Mouse (Mus musculus): ENCODE results near the gene Fgfr2. TPM values are rescaled to one million over a fixed set of nuclear protein-coding genes. Genes with fewer than 3 reads are reported as not detected.
A peak's percentile ranks its signal among the peaks of the same experiment; 100 is the strongest.

Gene Fgfr2
- polyA plus RNA-seq, 1 experiment from 2014 or later = 123 TPM

GRCm38 (mm10) chr7:130636274-130636673, 2486.9 kb downstream of the Fgfr2 start:
- H3K4me1 ChIP-seq = peaks cover 29% of the 10 kb centered on the region
- no peak overlapping the region for H3K4me2 ChIP-seq (replicated peaks)
- no peaks in the 10 kb centered on the region for H3K27me3 ChIP-seq
- H3K27ac ChIP-seq = no peak overlapping the region
- no peak overlapping the region for H3K4me3 ChIP-seq
- no peaks in the 10 kb centered on the region for H3K36me3 ChIP-seq
- no peak for ATAC-seq (ENCODE audit: low FRiP score, low read depth)
- WGBS = 76% methylated on average over 3 of the region's 3 CpGs
- H3K9ac ChIP-seq = no peak overlapping the region
- no peaks in the 10 kb centered on the region for H3K9me3 ChIP-seq

- 43% methylated on average over 7 of the region's 7 CpGs for WGBS
- no peaks in the 10 kb centered on the region for H3K27me3 ChIP-seq
- ATAC-seq (ENCODE audit: low FRiP score, low read depth) = no peak
- no peak overlapping the region for H3K4me3 ChIP-seq
- H3K9ac ChIP-seq = no peak overlapping the region
- no peak overlapping the region for H3K27ac ChIP-seq
- no peaks in the 10 kb centered on the region for H3K36me3 ChIP-seq
- no peaks in the 10 kb centered on the region for H3K9me3 ChIP-seq
- peaks cover 30% of the 10 kb centered on the region for H3K4me1 ChIP-seq
- no peak overlapping the region for H3K4me2 ChIP-seq (replicated peaks)
Observed at GRCm38 (mm10) chr7:130635212-130635611, 2487.9 kb downstream of the Fgfr2 start.

GRCm38 (mm10) chr7:130634259-130634871, 2488.8 kb downstream of the Fgfr2 start:
- H3K27me3 ChIP-seq = no peaks in the 10 kb centered on the region
- H3K9ac ChIP-seq = no peak overlapping the region
- ATAC-seq (ENCODE audit: low FRiP score, low read depth) = no peak
- no peak overlapping the region for H3K4me2 ChIP-seq (replicated peaks)
- no peaks in the 10 kb centered on the region for H3K36me3 ChIP-seq
- H3K9me3 ChIP-seq = no peaks in the 10 kb centered on the region
- H3K4me3 ChIP-seq = no peak overlapping the region
- WGBS = 83% methylated on average over 4 of the region's 4 CpGs
- H3K4me1 ChIP-seq = peaks cover 30% of the 10 kb centered on the region
- no peak overlapping the region for H3K27ac ChIP-seq

- Histone ChIP-seq H3K4me2 (replicated peaks) (no peak overlapping the region), H3K27ac (no peak overlapping the region), H3K4me3 (no peak overlapping the region), H3K36me3 (no peaks in the 10 kb centered on the region), H3K9me3 (no peaks in the 10 kb centered on the region), H3K27me3 (no peaks in the 10 kb centered on the region), H3K9ac (no peak overlapping the region), H3K4me1 (peaks cover 19% of the 10 kb centered on the region)
- WGBS = 91% methylated on average over 5 of the region's 5 CpGs
- no peak for ATAC-seq (ENCODE audit: low FRiP score, low read depth)
Observed at GRCm38 (mm10) chr7:130632379-130632732, 2490.8 kb downstream of the Fgfr2 start.

- no peak for ATAC-seq (ENCODE audit: low FRiP score, low read depth)
- peaks cover 13% of the 10 kb centered on the region for H3K4me1 ChIP-seq
- H3K27ac ChIP-seq = no peak overlapping the region
- 64% methylated on average over 22 of the region's 22 CpGs for WGBS
- H3K9ac ChIP-seq = no peak overlapping the region
- no peaks in the 10 kb centered on the region for H3K9me3 ChIP-seq
- no peaks in the 10 kb centered on the region for H3K36me3 ChIP-seq
- no peaks in the 10 kb centered on the region for H3K27me3 ChIP-seq
- no peak overlapping the region for H3K4me2 ChIP-seq (replicated peaks)
- H3K4me3 ChIP-seq = no peak overlapping the region
Observed at GRCm38 (mm10) chr7:130631553-130632378, 2491.4 kb downstream of the Fgfr2 start.

GRCm38 (mm10) chr7:130630956-130631355, 2492.2 kb downstream of the Fgfr2 start:
- H3K27ac ChIP-seq = no peak overlapping the region
- 90% methylated on average over 3 of the region's 3 CpGs for WGBS
- no peak overlapping the region for H3K9ac ChIP-seq
- no peaks in the 10 kb centered on the region for H3K27me3 ChIP-seq
- H3K4me3 ChIP-seq = no peak overlapping the region
- H3K9me3 ChIP-seq = no peaks in the 10 kb centered on the region
- no peaks in the 10 kb centered on the region for H3K36me3 ChIP-seq
- ATAC-seq (ENCODE audit: low FRiP score, low read depth) = no peak
- H3K4me2 ChIP-seq (replicated peaks) = no peak overlapping the region
- H3K4me1 ChIP-seq = peaks cover 13% of the 10 kb centered on the region

GRCm38 (mm10) chr7:130629999-130630398, 2493.2 kb downstream of the Fgfr2 start:
- no peak overlapping the region for H3K4me2 ChIP-seq (replicated peaks)
- H3K4me1 ChIP-seq = peaks cover 9% of the 10 kb centered on the region
- H3K4me3 ChIP-seq = no peak overlapping the region
- ATAC-seq (ENCODE audit: low FRiP score, low read depth) = no peak
- H3K27me3 ChIP-seq = no peaks in the 10 kb centered on the region
- no peaks in the 10 kb centered on the region for H3K9me3 ChIP-seq
- H3K27ac ChIP-seq = no peak overlapping the region
- 90% methylated on average over 7 of the region's 7 CpGs for WGBS
- no peak overlapping the region for H3K9ac ChIP-seq
- H3K36me3 ChIP-seq = no peaks in the 10 kb centered on the region

- H3K9ac ChIP-seq = no peak overlapping the region
- peaks cover 9% of the 10 kb centered on the region for H3K4me1 ChIP-seq
- no peaks in the 10 kb centered on the region for H3K36me3 ChIP-seq
- no peak overlapping the region for H3K27ac ChIP-seq
- peaks cover 3% of the 10 kb centered on the region; the same call in 1 of the 2 replicates for H3K27me3 ChIP-seq
- no peak overlapping the region for H3K4me2 ChIP-seq (replicated peaks)
- no peaks in the 10 kb centered on the region for H3K9me3 ChIP-seq
- no peak for ATAC-seq (ENCODE audit: low FRiP score, low read depth)
- no peak overlapping the region for H3K4me3 ChIP-seq
- WGBS = 45% methylated on average over 1 of the region's 1 CpGs
Observed at GRCm38 (mm10) chr7:130628601-130629000, 2494.5 kb downstream of the Fgfr2 start.

- Histone ChIP-seq H3K4me2 (replicated peaks) (no peak overlapping the region), H3K4me1 (0 out of 2 replicates have a peak, but pooled peaks cover 5% of the 10 kb centered on the region), H3K27me3 (peaks cover 6% of the 10 kb centered on the region; the same call in 1 of the 2 replicates), H3K9me3 (no peaks in the 10 kb centered on the region), H3K36me3 (no peaks in the 10 kb centered on the region), H3K9ac (no peak overlapping the region), H3K27ac (no peak overlapping the region), H3K4me3 (no peak overlapping the region)
- no peak for ATAC-seq (ENCODE audit: low FRiP score, low read depth)
- 77% methylated on average over 7 of the region's 7 CpGs for WGBS
Observed at GRCm38 (mm10) chr7:130625361-130625760, 2497.8 kb downstream of the Fgfr2 start.

GRCm38 (mm10) chr7:130624299-130624698, 2498.9 kb downstream of the Fgfr2 start:
- whole genome bisulfite sequencing = 89% methylated on average over 9 of the region's 9 CpGs
- Histone ChIP-seq H3K36me3 (no peaks in the 10 kb centered on the region), H3K4me2 (replicated peaks) (no peak overlapping the region), H3K27me3 (peaks cover 6% of the 10 kb centered on the region; the same call in 1 of the 2 replicates), H3K27ac (no peak overlapping the region), H3K4me1 (0 out of 2 replicates have a peak, but pooled peaks cover 5% of the 10 kb centered on the region), H3K9me3 (no peaks in the 10 kb centered on the region), H3K9ac (no peak overlapping the region), H3K4me3 (no peak overlapping the region)
- ATAC-seq (ENCODE audit: low FRiP score, low read depth) = 0 out of 2 replicates have a peak, but pooled peaks have one; percentile 44

- no peak overlapping the region for H3K27ac ChIP-seq
- H3K4me1 ChIP-seq = 0 out of 2 replicates have a peak, but pooled peaks cover 9% of the 10 kb centered on the region
- 89% methylated on average over 4 of the region's 4 CpGs for WGBS
- no peak overlapping the region for H3K9ac ChIP-seq
- no peak overlapping the region for H3K4me2 ChIP-seq (replicated peaks)
- no peak for ATAC-seq (ENCODE audit: low FRiP score, low read depth)
- no peaks in the 10 kb centered on the region for H3K36me3 ChIP-seq
- no peak overlapping the region for H3K4me3 ChIP-seq
- peaks cover 6% of the 10 kb centered on the region; the same call in 1 of the 2 replicates for H3K27me3 ChIP-seq
- H3K9me3 ChIP-seq = no peaks in the 10 kb centered on the region
Observed at GRCm38 (mm10) chr7:130622359-130622758, 2500.8 kb downstream of the Fgfr2 start.

- 58% methylated on average over 3 of the region's 3 CpGs for whole genome bisulfite sequencing
- H3K4me1 ChIP-seq = 0 out of 2 replicates have a peak, but pooled peaks cover 9% of the 10 kb centered on the region
Observed at GRCm38 (mm10) chr7:130621953-130622352, 2501.2 kb downstream of the Fgfr2 start.

More at GRCm38 (mm10) chr7:130621953-130622352, 2501.2 kb downstream of the Fgfr2 start:
- Histone ChIP-seq H3K9ac (no peak overlapping the region), H3K27me3 (peaks cover 6% of the 10 kb centered on the region; the same call in 1 of the 2 replicates), H3K9me3 (no peaks in the 10 kb centered on the region), H3K27ac (no peak overlapping the region), H3K4me3 (no peak overlapping the region), H3K36me3 (no peaks in the 10 kb centered on the region), H3K4me2 (replicated peaks) (no peak overlapping the region)
- no peak for ATAC-seq (ENCODE audit: low FRiP score, low read depth)
